ENCODE assay signal across 24 mouse cellular contexts in the genomic region with DNA sequence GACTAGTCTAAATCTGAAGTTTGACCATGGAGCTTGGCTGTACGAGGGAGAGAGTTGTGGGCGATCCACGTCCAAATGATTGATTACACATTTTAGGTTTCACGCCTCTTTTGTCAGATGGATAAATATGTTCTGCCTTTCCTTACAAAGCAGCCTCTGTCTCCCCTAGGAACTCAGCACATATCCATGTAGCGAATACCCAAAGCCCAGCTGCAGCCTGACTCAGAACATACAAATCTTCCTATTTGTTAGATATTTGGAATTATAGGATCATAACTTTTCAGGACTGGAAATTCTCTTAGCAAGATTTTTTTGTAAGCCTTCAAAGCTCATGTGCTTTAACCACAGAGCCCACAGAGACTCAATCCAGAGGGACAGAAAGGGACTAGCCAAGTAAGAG. TPM values are rescaled to one million over a fixed set of nuclear protein-coding genes. Genes with fewer than 3 reads are reported as not detected.
DNase-seq lines count a peak whose midpoint lies in the region; ATAC-seq lines count a peak whose summit lies in the region.
"Had no signal": no experiment of that assay in that cellular context is flagged by ENCODE, and none has a peak within 500 bp of the region (broad histone marks: within the 10 kb centered on the region; RNA-seq: fewer than 3 reads in every experiment).

No protein-coding gene starts in this region.

- no peak overlapping the region for H3K4me2 ChIP-seq in heart, embryonic 12.5 days
- H3K4me2 ChIP-seq: embryonic facial prominence, embryonic 13.5 days; embryonic facial prominence, embryonic 15.5 days; forebrain, embryonic 12.5 days had no signal

- H3K36me3 ChIP-seq in heart, embryonic 12.5 days = no peaks in the 10 kb centered on the region
- H3K36me3 ChIP-seq: embryonic facial prominence, embryonic 13.5 days; embryonic facial prominence, embryonic 15.5 days; forebrain, embryonic 10.5 days; forebrain, embryonic 12.5 days had no signal

- H3K27me3 ChIP-seq in heart, embryonic 12.5 days (replicated peaks) = peaks cover 71% of the 10 kb centered on the region

- no peak for ATAC-seq in heart, embryonic 12.5 days (ENCODE audit: insufficient number of reproducible peaks, low FRiP score)
- ATAC-seq: activated CD4-positive, CD25-positive, alpha-beta regulatory T cell, adult 4 months; forebrain, embryonic 14.5 days; forebrain, embryonic 16.5 days; Patski had no signal

- peaks cover 9% of the 10 kb centered on the region for H3K4me1 ChIP-seq in brown adipose tissue, adult 24 weeks (ENCODE audit: control insufficient read depth, insufficient read depth, insufficient read length, low read length)
- no peaks in the 10 kb centered on the region; the same call in 1 of the 2 replicates for H3K4me1 ChIP-seq in heart, embryonic 12.5 days (replicated peaks)
- H3K4me1 ChIP-seq: embryonic facial prominence, embryonic 15.5 days; forebrain, embryonic 10.5 days; forebrain, embryonic 12.5 days had no signal

- 80% methylated on average over 5 of the region's 5 CpGs for WGBS in heart, embryonic 12.5 days

- no peak overlapping the region for H3K4me3 ChIP-seq in brown adipose tissue, adult 24 weeks (ENCODE audit: insufficient read depth, low read depth, low read length)
- no peak overlapping the region for H3K4me3 ChIP-seq in heart, embryonic 12.5 days
- H3K4me3 ChIP-seq: embryonic facial prominence, embryonic 13.5 days; embryonic facial prominence, embryonic 15.5 days; forebrain, embryonic 10.5 days; forebrain, embryonic 12.5 days had no signal

- DNase-seq in fibroblast of lung, adult 2 months (ENCODE audit: low read depth) = peak; percentile 58
- no peak for DNase-seq in layer of hippocampus, postnatal 14 days (ENCODE audit: low spot score in 2 of 2)
- DNase-seq in ovary, postnatal 14 days (ENCODE audit: low spot score) = no peak
- DNase-seq: adrenal gland, adult 8-10 months; adrenal gland, postnatal 14 days; adrenal gland, postnatal 36 days; cerebellum, adult 11 months; cerebellum, adult 18-20 months; cerebellum, adult 8-10 months; cerebellum, adult 9-11 months; cerebellum, postnatal 14 days; cerebellum, postnatal 36 days; embryo, embryonic 11 days had no signal

- 0 out of 2 replicates have a peak overlapping the region, but pooled peaks have one; percentile 24 for H3K27ac ChIP-seq in brown adipose tissue, adult 24 weeks (replicated peaks; ENCODE audit: low read depth, low read length)
- no peak overlapping the region for H3K27ac ChIP-seq in heart, embryonic 12.5 days (ENCODE audit: poor library complexity, severe bottlenecking)
- H3K27ac ChIP-seq: embryonic facial prominence, embryonic 13.5 days; embryonic facial prominence, embryonic 15.5 days; forebrain, embryonic 10.5 days; forebrain, embryonic 12.5 days had no signal

- H3K9me3 ChIP-seq in heart, embryonic 12.5 days (replicated peaks) = no peaks in the 10 kb centered on the region
- H3K9me3 ChIP-seq: embryonic facial prominence, embryonic 13.5 days; embryonic facial prominence, embryonic 15.5 days; forebrain, embryonic 10.5 days; forebrain, embryonic 12.5 days had no signal

- H3K9ac ChIP-seq in heart, embryonic 12.5 days = no peak overlapping the region
- H3K9ac ChIP-seq: embryonic facial prominence, embryonic 13.5 days; embryonic facial prominence, embryonic 15.5 days; forebrain, embryonic 12.5 days had no signal

RNA-seq across cellular contexts. Expression of a gene that starts 26.3 kb away (rescaled TPM):
- 14.2 and 24.3 TPM in 2 replicates for polyA plus RNA-seq in brown adipose tissue, adult 24 weeks (2012; ENCODE audit: insufficient read depth, insufficient read length, missing spikeins)
- total RNA-seq in layer of hippocampus, postnatal 14 days (2021) = 10 to 100 TPM; 65.9 to 76.3 TPM
- 13.5 and 13.7 TPM in 2 replicates for polyA plus RNA-seq in heart, embryonic 12.5 days (2016; fragmentation: Nextera tagmentation; extraction: Ambion mirVana)
- total RNA-seq: MEL had no signal
- polyA plus RNA-seq: activated CD4-positive, CD25-positive, alpha-beta regulatory T cell, adult 4 months had no signal
